Mouse (Mus musculus) R1 (cell line): Measurements from ENCODE around the gene Hspa4.

Experiments
- DNase-seq: peaks from one replicate; pipeline ENCODE4 v3.0.0-alpha.2; 2018; ENCODE audit warnings: low read depth, low spot score

The Hspa4 gene

GRCm38 (mm10) chr11:53252186-53253119 lies 47.8 kb downstream of the Hspa4 start:
- DNase-seq, result no peak

GRCm38 (mm10) chr11:53250796-53251195 lies 49.5 kb downstream of the Hspa4 start:
- no peak for DNase-seq

- no peak for DNase-seq
Measured at GRCm38 (mm10) chr11:53249686-53250085, 50.6 kb downstream of the Hspa4 start.

- DNase-seq, result no peak
Measured at GRCm38 (mm10) chr11:53245561-53245960, 54.7 kb downstream of the Hspa4 start.

GRCm38 (mm10) chr11:53243199-53243598 lies 57.1 kb downstream of the Hspa4 start:
- peak; percentile 79 for DNase-seq

- DNase-seq, result no peak
Measured at GRCm38 (mm10) chr11:53233590-53233989, 66.7 kb downstream of the Hspa4 start.

- no peak for DNase-seq
Measured at GRCm38 (mm10) chr11:53231836-53232235, 68.4 kb downstream of the Hspa4 start.

GRCm38 (mm10) chr11:53229011-53229410 lies 71.2 kb downstream of the Hspa4 start:
- no peak for DNase-seq

GRCm38 (mm10) chr11:53210876-53211275 lies 89.4 kb downstream of the Hspa4 start:
- no peak for DNase-seq
